Mouse (Mus musculus): ENCODE results near the gene Zfp385c. TPM values are rescaled to one million over a fixed set of nuclear protein-coding genes. Genes with fewer than 3 reads are reported as not detected.
"Not testable (repeated sequence)": the region's sequence is repeated elsewhere in the genome, so short reads cannot be mapped to it uniquely, and the experiment has no call there.

The Zfp385c gene
- polyA plus RNA-seq, 3 experiments from 2014 or later, result not detected

DNA sequence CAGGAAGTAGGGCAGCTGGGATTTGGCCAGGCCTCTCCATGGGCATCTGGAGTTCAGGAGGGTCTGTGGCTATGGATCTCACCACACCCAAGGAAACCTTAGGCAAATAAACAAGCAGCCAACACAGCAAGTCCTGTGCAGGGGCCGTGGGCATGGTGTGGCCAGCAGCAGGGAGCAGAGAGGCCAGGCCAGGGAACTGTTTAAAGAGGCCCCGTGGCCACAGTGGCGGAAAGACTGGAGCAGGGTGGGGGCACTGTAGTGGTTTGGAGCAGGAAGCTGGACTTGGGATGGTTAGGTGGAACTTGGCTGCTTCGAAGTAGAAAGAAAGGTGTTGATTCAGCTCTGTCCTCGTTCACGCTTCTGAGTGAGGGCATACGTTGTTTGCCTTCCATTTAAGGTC lies 5.0 kb downstream of the Zfp385c start:
- no peak for ATAC-seq

DNA sequence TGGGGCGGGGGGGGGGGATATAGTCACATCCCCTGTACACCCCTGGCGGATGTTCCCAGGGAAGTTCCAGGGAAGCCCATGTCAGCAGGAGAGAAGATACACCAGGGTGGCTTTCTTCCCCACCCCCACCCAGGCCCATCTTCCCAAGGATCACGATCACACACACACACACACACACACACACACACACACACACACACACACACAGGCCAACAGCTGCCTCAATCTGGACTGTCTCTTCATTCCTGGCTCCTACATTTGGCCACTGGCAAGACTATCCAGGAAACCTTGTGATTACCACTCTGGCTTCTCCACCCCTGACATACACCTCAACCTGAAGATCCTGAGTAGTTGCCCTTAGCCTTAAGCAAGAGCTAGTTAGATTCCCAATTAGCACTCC lies 6.9 kb downstream of the Zfp385c start:
- no peak for ATAC-seq

DNA sequence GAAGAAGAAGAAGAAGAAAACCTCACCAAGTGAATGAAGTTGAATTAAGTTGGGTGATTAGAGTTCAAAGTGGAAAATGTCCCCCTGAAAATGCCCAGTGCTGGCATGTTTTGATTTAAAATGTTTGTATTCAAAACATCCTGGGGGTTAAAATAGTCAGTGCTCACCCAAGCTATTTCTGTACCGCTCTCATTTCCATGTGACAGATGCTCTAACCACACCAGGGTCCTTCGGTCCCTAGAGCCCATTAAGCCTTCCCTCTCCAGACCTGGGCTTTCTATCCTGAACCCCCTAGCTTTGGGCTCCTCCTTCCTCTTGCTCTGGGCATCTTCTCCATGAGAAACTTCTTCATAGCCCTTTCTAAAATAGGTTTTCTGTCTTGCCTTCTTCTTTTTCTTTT lies 8.2 kb downstream of the Zfp385c start:
- no peak for ATAC-seq

DNA sequence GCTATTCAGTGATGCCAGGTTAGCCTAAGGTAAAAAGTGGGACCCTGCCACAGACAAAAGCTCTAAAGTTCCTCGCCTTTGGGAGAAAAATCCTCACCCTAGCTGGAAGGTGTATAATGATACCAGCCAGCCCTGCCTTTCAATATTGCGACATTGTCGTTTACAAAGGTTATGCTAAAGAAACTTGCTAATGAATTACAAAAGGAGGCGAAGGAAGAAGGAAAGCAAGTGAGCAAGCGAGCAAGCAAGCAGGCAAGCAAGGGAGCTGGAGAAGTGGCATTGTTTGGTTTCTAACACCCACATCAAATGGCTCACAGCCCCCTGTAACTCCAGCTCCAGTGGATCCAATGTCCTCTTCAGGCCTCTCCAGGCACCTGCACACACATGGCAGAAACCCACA lies 9.7 kb downstream of the Zfp385c start:
- no peak for ATAC-seq

DNA sequence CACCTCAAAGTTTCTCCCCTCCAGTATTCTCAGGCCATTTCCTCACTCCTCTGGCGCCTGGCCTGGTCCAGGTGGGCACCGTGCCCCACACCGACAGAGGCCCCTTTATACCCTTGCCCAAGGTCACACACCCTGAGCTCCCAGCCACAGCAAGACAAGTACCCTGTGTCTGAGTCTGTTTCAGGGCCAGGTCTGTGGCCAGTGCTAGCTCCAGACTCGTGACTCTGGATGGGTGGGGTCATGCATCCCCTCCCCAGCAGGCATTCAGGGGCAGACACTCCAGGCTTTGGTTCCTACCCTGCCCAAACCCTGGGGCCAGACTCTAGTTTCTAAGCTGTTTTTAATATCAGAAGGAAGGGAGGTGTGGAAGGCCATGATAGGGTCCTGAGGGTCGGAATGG lies 10.4 kb downstream of the Zfp385c start:
- ATAC-seq, result no peak

DNA sequence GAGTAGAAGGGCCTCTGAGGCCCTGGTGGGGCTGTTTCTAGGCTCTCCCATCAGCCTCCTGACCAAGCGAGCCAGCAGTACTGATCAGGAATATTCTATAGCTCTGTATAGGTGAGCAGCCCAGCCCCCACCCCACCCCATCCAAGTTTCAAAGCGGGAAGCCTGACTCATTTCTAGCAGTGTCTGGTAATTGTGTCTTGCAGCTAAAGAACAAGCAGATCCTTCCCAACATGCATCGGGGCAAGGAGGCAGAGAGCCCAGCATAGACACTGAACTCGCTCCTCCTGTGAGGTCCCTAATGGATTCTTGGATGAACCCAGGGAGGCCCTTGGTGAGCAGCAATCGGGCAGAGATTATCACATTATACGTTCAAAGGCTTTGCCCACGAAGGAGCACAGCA lies 14.4 kb downstream of the Zfp385c start:
- no peak for ATAC-seq

DNA sequence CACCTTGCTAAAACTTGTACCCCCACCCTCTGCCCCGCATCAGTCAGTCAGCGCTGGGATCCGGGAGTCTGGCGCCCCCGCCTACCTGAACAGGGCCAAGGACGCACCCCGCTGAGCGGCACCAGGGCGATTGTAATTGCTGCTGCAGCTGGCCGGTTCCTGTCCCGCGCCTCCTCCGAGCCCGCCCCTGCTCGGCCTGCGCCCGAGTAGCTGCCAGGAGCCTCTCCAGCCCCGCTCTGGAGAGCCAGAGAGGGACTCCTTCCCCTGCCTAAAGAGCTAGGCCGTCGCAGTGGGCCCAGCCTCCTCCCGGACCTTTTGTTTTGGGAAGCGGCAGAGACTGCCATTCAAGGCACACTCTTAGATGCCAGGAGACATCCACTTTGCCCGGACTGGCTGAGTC lies 19.1 kb downstream of the Zfp385c start:
- no peak for ATAC-seq

DNA sequence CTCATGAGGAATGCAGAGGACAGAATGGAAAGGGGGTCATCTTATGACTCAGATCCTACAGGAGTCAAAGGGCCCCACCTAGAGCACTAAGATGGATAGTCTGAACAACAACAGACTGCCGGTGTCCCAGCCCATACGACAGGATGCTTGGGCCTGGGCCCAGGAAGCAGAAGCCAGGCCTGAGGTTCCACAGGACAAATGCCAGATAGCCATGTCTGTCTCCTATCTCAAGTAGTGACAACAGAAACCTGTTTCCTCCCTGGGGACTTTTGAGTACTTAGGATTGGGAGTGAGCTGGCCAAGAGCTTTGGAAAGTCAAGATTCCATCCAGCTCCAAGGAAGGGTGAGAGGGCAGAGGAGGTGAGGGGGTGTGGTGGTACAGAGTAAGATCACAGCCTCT lies 20.3 kb downstream of the Zfp385c start:
- no peak for ATAC-seq

DNA sequence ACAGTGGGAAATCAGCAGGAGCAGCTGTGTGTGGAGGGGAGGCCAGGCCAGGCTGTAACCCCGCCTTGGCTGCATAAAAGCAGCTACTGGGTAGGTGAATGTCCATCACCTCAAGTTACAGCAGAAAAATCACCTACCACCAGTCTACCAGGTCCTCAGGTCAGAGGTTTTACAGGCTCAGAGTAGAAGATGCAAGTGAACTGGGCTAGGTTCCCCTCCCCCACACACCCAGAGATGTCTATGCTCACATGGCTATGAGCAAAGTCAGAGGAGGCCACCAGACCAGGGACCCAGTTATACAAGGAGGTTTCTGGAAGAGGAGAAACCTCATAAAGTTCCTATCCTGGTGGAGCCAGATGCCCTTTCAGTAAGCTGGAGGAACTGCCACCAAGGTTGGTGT lies 21.2 kb downstream of the Zfp385c start:
- no peak for ATAC-seq

DNA sequence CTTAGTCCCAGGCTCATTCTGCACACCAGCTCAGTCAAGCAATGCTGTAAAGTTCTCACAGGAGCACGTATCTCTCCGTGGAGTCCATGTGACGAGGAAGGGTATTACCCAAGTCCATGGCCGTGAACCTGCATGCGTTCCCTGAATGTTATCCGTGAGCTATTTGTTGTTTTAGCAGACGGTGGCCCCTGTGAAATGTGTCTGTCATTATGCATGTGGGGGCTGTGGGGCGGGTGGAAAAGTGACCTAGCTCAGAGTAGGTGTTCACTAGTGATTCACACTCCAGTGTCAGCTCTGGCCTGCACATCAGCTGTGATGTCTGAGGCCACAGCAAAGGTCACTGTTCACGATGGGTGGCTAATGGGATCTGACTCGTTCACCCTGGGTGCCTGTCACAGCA lies 32.4 kb downstream of the Zfp385c start:
- no peak for ATAC-seq

DNA sequence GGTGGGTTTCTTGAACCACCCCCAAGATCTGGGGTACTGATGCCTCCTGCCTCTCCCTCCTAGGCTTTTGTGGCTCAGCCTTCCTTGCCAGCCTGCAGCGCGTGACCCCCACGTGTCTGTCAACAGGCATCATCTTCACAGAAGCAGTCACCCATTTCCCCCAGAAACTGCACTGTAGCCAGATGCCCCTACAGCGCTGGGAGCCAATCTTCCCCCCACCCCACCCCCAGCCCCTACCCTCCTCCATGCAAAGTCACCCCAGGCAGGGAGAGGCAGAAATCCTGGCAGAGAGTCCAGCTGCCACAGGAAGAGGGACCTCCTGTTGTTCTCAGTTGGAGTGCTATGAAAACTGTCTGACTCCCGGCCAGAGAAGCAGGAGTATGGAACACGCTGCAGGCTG lies 35.8 kb downstream of the Zfp385c start:
- ATAC-seq, result no peak

DNA sequence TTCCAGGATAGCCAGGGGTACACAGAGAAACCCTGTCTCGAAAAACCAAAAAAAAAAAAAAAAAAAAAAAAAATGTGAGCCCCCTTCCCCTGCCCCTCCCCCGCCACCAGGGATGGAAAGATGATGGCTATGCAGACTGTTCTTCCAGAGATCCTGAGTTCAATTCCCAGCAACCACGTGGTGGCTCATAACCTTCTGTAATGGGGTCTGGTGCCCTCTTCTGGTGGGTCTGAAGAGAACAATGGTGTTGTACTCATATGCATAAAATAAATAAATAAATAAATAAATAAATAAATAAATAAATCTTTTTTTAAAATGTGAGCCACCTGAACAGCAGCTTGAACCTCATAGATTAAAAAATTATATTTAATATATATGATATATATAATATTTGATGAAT lies 36.7 kb downstream of the Zfp385c start:
- not testable (repeated sequence) for ATAC-seq

DNA sequence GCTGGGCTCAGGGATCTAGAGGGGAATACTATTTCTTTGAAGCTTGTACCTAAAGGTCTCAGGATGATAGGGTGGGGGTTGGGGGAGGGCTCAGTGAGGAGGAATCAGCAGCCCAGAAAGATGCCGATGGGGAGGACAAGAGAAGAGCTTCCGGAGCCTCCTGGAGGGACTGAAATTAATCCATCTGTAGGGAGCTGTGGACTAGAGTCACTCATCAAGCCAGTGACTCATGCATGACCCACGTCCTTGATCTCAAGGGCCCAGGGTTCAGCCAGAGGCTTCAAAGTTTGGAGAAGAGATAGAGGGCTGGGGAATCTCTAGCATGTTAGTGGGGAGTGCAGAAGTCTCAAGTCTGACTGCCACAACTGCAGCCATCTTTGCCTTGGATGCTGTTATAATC lies 40.5 kb downstream of the Zfp385c start:
- no peak for ATAC-seq

DNA sequence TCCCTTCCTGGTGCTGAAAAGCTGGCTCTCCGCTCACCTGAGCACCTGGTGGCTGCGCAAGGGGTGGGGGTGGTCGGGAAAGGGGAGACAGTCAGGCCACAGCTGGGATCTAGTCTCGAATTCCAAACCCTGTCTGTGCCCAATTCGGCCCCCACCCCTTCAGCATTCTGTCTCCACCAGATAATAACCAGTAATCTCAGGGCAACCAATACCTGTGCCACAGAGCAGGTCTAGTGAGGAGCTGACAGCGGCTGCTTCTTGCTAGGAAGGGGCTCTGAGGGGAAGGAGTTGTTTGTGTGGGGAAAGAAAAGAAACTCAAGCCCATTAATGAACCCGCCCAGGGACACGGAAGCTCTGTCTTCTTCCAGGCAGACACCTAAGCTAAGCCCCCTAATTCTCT lies 41.0 kb downstream of the Zfp385c start:
- no peak for ATAC-seq

DNA sequence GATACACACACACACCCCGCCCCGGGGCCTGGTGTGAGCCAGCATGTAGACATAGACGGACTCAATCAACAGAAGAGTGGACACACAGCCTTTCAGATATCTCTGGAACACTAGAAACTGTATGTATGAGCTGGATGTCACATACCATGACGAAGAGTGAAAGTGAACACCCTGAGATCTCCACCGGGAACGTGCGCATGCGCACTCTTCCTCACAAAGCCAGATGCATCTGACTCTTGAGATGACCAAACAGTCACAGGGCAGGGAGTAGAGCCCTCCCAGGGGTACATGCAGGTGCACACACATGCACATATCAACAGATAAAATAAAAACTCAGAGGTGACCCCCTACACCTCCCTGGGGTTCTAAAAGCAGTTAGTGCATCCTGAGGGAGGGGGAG lies 43.9 kb downstream of the Zfp385c start:
- ATAC-seq, result no peak

DNA sequence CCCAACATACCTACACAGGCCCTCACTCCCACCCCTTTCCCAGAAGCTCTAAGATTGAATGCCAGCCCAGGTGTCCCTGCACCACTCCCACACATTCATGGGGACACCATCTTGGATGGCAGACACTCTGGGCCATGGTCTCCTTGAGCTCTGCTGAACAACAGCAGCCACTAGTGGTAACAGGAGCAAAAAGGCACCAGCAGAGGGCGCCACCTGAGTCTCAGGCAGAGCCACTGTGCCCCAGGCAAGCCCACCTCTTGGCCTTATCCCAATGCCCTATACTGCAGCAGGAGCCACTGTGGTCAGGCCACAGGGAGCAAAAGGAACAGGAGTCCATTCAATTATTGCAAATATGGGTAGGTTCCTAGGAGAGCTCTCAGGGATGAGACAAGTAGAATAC lies 46.0 kb downstream of the Zfp385c start:
- no peak for ATAC-seq

DNA sequence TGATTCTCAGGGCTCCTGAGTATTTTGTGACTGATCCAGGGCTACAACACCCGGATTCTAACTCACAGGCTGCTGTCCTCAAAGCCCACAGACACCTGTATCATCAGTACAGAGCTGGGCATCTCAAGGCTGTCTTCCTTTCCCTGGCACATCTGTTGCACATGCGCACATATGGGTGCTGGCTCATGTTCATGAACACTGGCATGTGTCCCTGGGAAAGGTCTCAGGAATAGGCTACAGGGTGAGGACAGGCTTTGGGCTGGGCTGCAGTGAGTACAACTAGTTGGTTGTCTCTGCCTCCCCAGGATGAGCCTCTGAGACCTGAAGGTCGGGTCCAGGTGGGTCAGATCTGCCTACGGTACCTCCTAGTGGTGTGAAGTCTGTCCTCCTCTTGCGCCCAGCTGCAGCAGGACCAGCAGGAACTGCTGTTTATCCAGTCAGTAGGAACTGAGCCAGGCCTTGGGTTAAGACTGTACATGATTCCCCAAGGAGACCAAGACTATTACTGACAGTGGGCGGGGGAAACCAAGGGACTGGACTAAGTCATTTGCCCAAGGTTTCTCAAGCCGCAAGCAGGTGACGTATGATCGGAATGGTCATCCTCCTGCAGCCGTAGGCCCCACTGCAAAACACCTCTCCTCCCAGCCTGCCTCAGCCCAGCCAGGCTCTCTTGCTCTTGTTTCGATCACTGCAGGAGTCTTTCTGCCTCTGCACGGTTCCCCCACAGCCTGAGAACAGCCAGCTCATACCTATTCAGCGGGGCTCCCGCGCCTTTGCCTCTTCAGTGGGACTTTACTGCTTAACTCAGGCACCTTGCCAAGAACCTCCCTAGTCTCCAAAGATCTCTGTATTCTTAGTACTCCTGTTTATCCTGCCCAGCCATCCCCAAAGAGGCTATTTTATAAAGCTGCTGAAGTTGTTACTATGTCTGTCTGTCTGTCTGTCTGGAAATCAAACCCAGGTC lies 48.4 kb downstream of the Zfp385c start:
- no peak for ATAC-seq

DNA sequence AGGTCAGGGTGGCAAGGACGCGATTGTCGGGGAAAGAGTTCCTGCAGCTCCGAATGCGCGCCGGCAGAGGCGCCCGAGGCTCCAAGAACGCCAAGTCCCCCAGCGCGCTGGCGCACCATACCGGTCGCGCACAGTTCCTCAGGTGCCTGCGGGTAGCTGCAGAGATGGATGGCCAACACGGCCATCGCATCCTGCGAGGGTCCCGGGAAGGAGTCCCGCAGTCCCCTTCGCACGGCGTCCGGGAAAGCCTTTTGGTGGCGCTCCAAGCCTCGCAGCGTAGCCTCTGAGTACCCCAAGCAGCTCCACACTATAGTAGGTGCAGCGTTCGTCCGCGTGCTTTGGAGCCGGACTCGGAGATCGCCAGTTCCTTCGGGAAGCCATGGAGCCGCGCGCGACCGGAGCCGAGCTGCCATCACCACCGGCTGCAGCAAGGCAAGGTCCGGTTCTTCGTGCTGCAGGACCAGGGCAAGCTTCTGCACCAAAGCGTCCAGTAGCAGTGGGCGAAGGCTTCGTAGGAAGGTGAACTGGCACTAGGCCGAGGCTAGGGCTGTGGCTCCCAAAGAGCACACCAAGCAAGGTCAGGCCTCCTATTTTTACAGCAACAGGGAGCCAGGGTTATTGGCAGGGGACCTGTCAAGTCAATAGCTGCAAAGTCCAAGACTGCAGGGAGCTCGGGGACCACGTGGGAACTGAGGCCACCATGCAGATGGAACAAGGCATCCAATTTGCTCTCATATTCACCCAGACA lies 51.9 kb downstream of the Zfp385c start:
- ATAC-seq, result no peak

DNA sequence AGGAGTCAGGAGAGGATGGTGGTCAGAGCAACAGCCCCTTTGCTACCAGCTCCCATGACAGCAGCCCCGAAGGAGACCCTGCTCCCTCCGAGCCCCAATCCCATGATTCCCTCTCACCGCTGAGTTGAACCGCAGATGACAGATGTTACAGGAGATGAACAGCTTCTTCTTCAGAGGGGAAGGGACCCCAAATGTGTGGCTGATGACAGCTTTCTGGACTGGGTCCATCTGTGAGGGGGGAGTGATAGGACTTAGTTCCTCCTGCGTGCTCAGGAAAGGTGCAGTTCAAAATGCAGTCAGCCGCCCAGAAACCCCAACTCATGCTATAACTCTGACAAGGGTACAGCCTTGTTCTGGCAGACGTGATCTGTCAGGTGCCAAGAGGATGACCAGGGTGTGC lies 57.7 kb downstream of the Zfp385c start:
- no peak for ATAC-seq

DNA sequence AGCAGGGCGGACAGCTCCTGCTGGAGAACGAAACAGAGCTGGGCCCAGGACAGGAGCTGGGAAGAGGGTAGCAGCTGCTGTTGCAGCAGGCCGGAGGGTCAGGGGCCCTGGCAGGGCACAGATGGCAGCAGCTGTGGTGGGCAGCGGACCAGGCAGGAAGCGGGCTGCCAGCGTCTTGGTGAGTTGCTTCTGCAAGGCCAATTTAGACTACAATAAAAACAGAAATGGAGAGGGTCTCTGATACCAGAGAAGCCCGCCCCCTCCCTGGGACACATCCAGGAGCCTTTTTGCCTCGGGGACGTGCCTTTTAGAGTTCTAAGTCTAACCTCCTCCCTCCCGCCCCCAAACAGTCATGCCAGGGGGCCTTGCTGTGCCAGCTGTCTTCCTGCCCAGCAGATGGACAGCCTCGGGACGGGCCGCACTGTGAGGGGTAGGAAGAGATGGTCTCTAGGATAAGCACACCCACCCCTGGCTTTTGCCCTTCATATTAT lies 63.3 kb downstream of the Zfp385c start:
- no peak for ATAC-seq

DNA sequence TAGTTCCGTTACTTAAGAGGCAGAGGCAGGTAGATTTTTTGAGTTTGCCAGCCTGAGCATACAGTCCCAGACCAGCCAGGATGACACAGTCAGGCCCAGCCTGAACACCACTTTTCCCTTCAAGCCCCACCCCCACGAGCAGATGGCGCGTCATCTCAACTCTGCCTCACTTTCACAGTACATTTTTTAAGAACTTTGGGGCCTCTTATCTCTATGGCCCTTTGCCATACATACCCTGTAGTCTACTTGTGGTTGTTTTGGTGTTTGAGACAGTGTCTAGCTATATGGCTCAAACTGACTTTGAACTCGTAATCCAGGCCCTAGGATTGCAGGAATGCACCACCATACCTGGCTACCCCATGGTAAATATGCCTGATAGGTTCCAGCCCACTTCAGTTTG lies 64.2 kb downstream of the Zfp385c start:
- ATAC-seq, result no peak

DNA sequence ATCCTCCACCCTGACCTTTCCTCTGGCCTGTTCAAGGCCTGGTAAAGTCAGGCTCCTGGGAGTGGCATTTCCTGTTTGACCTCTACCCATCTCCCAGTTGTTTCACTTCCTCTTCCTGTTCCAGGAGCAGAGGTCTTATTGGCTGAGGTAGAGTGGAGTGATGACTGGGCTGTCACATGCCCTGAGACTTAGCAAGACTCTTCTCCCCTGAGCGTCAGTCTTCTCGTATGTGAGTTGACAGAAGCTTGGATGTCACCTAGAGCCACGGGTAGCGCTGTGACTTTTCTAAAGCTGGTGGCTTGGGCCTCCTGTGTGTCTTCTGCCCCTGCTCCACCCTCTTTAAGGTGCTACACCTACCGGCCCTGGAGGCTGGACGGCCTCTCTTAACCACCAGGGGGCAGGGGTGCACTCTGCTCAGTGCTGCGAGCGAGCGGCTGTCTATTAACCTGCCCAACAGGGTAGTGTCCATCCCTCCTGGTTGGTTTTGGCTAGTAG lies 65.5 kb downstream of the Zfp385c start:
- peak; percentile 53 for ATAC-seq

Data from inflammation-experienced regulatory T-cells, adult 6 months (primary cell).